Mouse (Mus musculus) bone marrow macrophage, adult 2 months (primary cell): Measurements from ENCODE around the gene Radil.

ENCODE experiments used
- CTCF ChIP-seq: IDR thresholded peaks from 2 replicates; pipeline ENCODE4 v1.5.1; 2012; ENCODE audit warnings: low read depth, mild to moderate bottlenecking, low read length, moderate library complexity
- POLR2A ChIP-seq: IDR thresholded peaks from 2 replicates; pipeline ENCODE4 v1.6.1; 2012; ENCODE audit warnings: mild to moderate bottlenecking, low read depth, low read length, borderline replicate concordance

DNA sequence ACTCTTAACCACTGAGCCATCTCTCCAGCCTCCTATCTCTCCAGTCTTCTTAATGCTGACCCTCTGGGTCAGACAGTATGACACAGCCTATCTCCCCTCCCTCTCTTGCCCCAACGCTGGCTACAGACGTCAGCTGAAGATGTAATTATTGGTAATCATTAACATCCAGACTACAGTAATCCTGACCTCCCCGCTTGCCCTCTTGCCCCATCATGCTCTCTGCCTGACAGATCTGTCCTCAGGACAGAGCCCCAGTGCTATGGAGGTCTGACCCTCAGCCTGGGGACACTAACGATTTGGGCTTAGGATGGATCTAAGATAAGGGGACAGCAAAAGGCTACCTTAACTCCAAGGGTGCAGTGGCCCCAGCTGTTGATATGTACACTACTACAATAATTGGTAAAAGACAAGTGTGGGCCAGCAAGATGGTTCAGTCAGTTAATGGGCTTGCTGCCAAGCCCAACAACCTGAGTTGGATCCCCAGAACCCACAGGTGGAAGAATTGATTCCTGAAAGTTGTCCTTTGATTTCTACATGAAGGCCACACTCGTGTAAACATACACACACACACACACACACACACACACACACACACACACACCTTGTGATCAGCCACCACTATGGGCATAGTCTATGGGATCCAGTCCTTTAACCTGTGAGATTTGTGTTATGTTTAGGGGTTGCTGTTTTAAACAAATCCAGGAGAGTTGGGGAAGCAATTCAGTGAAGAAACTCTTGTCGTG is 46.9 kb upstream of the Radil start:
- TF ChIP-seq POLR2A, result no peak
- TF ChIP-seq CTCF, result no peak
